Mouse (Mus musculus) gonadal fat pad, adult 2 months (tissue): ENCODE results near the gene Grtp1. TPM values are rescaled to one million over a fixed set of nuclear protein-coding genes. Genes with fewer than 3 reads are reported as not detected.

Source experiments
- polyA plus RNA-seq: library from polyadenylated mRNA; depleted of rRNA; stranded (reverse); fragments of >200 nt; gene quantifications from 2 replicates; pipeline ENCODE4 v1.2.3, GENCODE M21; 2012; rRNA removed

The Grtp1 gene
- polyA plus RNA-seq, 1 experiment = 27.1 TPM

Other genes with a start within 250 kb of the Grtp1 start
- gene F7, start 174.6 kb downstream of the Grtp1 start, polyA plus RNA-seq = 0.60 and 1.5 TPM in 2 replicates
- 1.2 and 2.5 TPM in 2 replicates for gene F10, start 163.3 kb downstream of the Grtp1 start, polyA plus RNA-seq
- gene Proz, start 139.7 kb downstream of the Grtp1 start, polyA plus RNA-seq = 0.50 and 0.88 TPM in 2 replicates
- 20.9 and 22.1 TPM in 2 replicates for gene Pcid2, start 95.2 kb downstream of the Grtp1 start, polyA plus RNA-seq
- 49.4 and 53.2 TPM in 2 replicates for gene Cul4a, start 95.0 kb downstream of the Grtp1 start, polyA plus RNA-seq
- gene Lamp1, start 41.5 kb downstream of the Grtp1 start, polyA plus RNA-seq = 1,248 and 1,383 TPM in 2 replicates
- gene Adprhl1, start 53.5 kb upstream of the Grtp1 start, polyA plus RNA-seq = 0.19 and 0.41 TPM in 2 replicates
- gene Dcun1d2, start 87.5 kb upstream of the Grtp1 start, polyA plus RNA-seq = 18.5 and 22.4 TPM in 2 replicates
- 22.4 and 28.7 TPM in 2 replicates for gene Tmco3, start 87.6 kb upstream of the Grtp1 start, polyA plus RNA-seq
- gene Tfdp1, start 138.1 kb upstream of the Grtp1 start, polyA plus RNA-seq = 41.0 and 49.5 TPM in 2 replicates
- gene Atp4b, start 196.2 kb upstream of the Grtp1 start, polyA plus RNA-seq = 0.23 and 0.58 TPM in 2 replicates
- gene Grk1, start 204.5 kb upstream of the Grtp1 start, polyA plus RNA-seq = 0.04 TPM in 1 of 2 replicates, not detected in the other
- 4.5 and 5.6 TPM in 2 replicates for gene Tmem255b, start 234.6 kb upstream of the Grtp1 start, polyA plus RNA-seq